Mouse (Mus musculus) layer of hippocampus, postnatal 10 days (tissue): Measurements from ENCODE around the gene Kri1. TPM values are rescaled to one million over a fixed set of nuclear protein-coding genes. Genes with fewer than 3 reads are reported as not detected.

Experiments used
- total RNA-seq, 2 experiments: library from RNA; stranded (reverse); gene quantifications; 2 replicates each; pipeline ENCODE4 v1.2.3; 2021

Gene Kri1
- total RNA-seq, 2 experiments from 2014 or later: 37.7 to 39.2 TPM

Other genes starting within 250 kb of the Kri1 start
- gene Zglp1, start 220.9 kb downstream of the Kri1 start, total RNA-seq: 1 to 10 TPM; 1.7 to 2.4 TPM
- 1 to 10 TPM; 1.4 to 1.5 TPM for gene Gm49373, start 214.9 kb downstream of the Kri1 start, total RNA-seq
- 10 to 100 TPM; 53.7 to 55.2 TPM for gene Fdx1l, start 214.4 kb downstream of the Kri1 start, total RNA-seq
- 1 to 10 TPM; 2.4 to 3.4 TPM for gene Gm38431, start 196.0 kb downstream of the Kri1 start, total RNA-seq
- 10 to 100 TPM; 36.1 to 37.6 TPM for gene Raver1, start 196.0 kb downstream of the Kri1 start, total RNA-seq
- gene Tyk2, start 156.7 kb downstream of the Kri1 start, total RNA-seq: 10 to 100 TPM; 12.7 to 14.0 TPM
- gene Cdc37, start 138.0 kb downstream of the Kri1 start, total RNA-seq: 100 to 1,000 TPM; 136 to 139 TPM
- 10 to 100 TPM; 58.9 to 59.5 TPM for gene Pde4a, start 122.3 kb downstream of the Kri1 start, total RNA-seq
- 10 to 100 TPM; 51.7 to 56.5 TPM for gene Keap1, start 48.6 kb downstream of the Kri1 start, total RNA-seq
- 1 to 10 TPM; 2.4 to 3.0 TPM for gene S1pr5, start 39.5 kb downstream of the Kri1 start, total RNA-seq
- 10 to 100 TPM; 28.8 to 29.4 TPM for gene Atg4d, start 22.7 kb downstream of the Kri1 start, total RNA-seq
- gene Cdkn2d, start 3.4 kb upstream of the Kri1 start, total RNA-seq: 10 to 100 TPM; 66.7 to 69.5 TPM
- 1 to 10 TPM in 1 of 2 experiments, under 1 TPM in 1; 0.45 to 1.3 TPM for gene Ap1m2, start 24.4 kb upstream of the Kri1 start, total RNA-seq
- gene Slc44a2, start 32.7 kb upstream of the Kri1 start, total RNA-seq: 10 to 100 TPM; 62.2 to 63.6 TPM
- 10 to 100 TPM; 92.4 to 96.7 TPM for gene Ilf3, start 79.9 kb upstream of the Kri1 start, total RNA-seq
- gene Qtrt1, start 123.9 kb upstream of the Kri1 start, total RNA-seq: 10 to 100 TPM; 34.2 to 42.0 TPM
- gene Dnm2, start 136.9 kb upstream of the Kri1 start, total RNA-seq: 10 to 100 TPM; 65.2 to 67.7 TPM
- gene Tmed1, start 222.3 kb upstream of the Kri1 start, total RNA-seq: 10 to 100 TPM; 17.7 to 21.2 TPM
- gene AB124611, start 238.2 kb upstream of the Kri1 start, total RNA-seq: under 1 TPM; 0.30 to 0.67 TPM